In genomic region chr7:112354503-112354951, GRCm38 (mm10) we compare ENCODE assay signal across 8 mouse cellular contexts.
DNase-seq lines count a peak whose midpoint lies in the region; ATAC-seq and TF ChIP-seq lines count a peak whose summit lies in the region.

No protein-coding gene starts in this region.

- no peak overlapping the region for H3K9ac ChIP-seq in hindbrain, embryonic 13.5 days
- no peak overlapping the region for H3K9ac ChIP-seq in limb, embryonic 13.5 days
- no peak overlapping the region for H3K9ac ChIP-seq in neural tube, embryonic 15.5 days (replicated peaks)

- peak; percentile 56 to 59 for DNase-seq in left cerebral cortex, postnatal 14 days (ENCODE audit: low spot score in 2 of 2)
- no peak for DNase-seq in left cerebral cortex, postnatal 36 days (ENCODE audit: low spot score in 2 of 2)
- DNase-seq in embryo, embryonic 10.5 days (ENCODE audit: low spot score): peak; percentile 29
- DNase-seq in gastrocnemius, adult 2 months: no peak
- DNase-seq in frontal cortex, adult 2 months (ENCODE audit: extremely low spot score in 1 of 2, low spot score in 1 of 2): no peak

- H3K36me3 ChIP-seq in hindbrain, embryonic 13.5 days: no peaks in the 10 kb centered on the region
- no peaks in the 10 kb centered on the region for H3K36me3 ChIP-seq in limb, embryonic 13.5 days
- H3K36me3 ChIP-seq in neural tube, embryonic 15.5 days: no peaks in the 10 kb centered on the region

- H3K27me3 ChIP-seq in hindbrain, embryonic 13.5 days: no peaks in the 10 kb centered on the region
- H3K27me3 ChIP-seq in limb, embryonic 13.5 days: no peaks in the 10 kb centered on the region
- no peaks in the 10 kb centered on the region for H3K27me3 ChIP-seq in neural tube, embryonic 15.5 days (replicated peaks)

- no peak overlapping the region for H3K4me3 ChIP-seq in hindbrain, embryonic 13.5 days
- no peak overlapping the region for H3K4me3 ChIP-seq in limb, embryonic 13.5 days
- H3K4me3 ChIP-seq in neural tube, embryonic 15.5 days (replicated peaks): no peak overlapping the region
- H3K4me3 ChIP-seq in gastrocnemius, adult 2 months: no peak overlapping the region

- H3K4me1 ChIP-seq in hindbrain, embryonic 13.5 days (replicated peaks): peaks cover 41% of the 10 kb centered on the region
- peaks cover 49% of the 10 kb centered on the region for H3K4me1 ChIP-seq in limb, embryonic 13.5 days
- H3K4me1 ChIP-seq in neural tube, embryonic 15.5 days: peaks cover 16% of the 10 kb centered on the region

- ATAC-seq in hindbrain, embryonic 13.5 days (ENCODE audit: low FRiP score): peak; percentile 75
- ATAC-seq in limb, embryonic 13.5 days (ENCODE audit: low FRiP score, low read depth): peak; percentile 52; the same call in 1 of the 2 replicates
- peak; percentile 75 for ATAC-seq in neural tube, embryonic 15.5 days (ENCODE audit: low FRiP score)

- no peak for TF ChIP-seq CTCF in gastrocnemius, adult 2 months (IDR thresholded peaks at IDR 0.05)

- 0 out of 2 replicates have a peak overlapping the region, but pooled peaks have one; percentile 19 for H3K4me2 ChIP-seq in hindbrain, embryonic 13.5 days
- peak overlapping the region; percentile 33 for H3K4me2 ChIP-seq in limb, embryonic 13.5 days (replicated peaks)
- H3K4me2 ChIP-seq in neural tube, embryonic 15.5 days: no peak overlapping the region

- no peaks in the 10 kb centered on the region for H3K9me3 ChIP-seq in hindbrain, embryonic 13.5 days
- no peaks in the 10 kb centered on the region for H3K9me3 ChIP-seq in limb, embryonic 13.5 days
- H3K9me3 ChIP-seq in neural tube, embryonic 15.5 days (replicated peaks): no peaks in the 10 kb centered on the region

- H3K27ac ChIP-seq in hindbrain, embryonic 13.5 days: peak overlapping the region; percentile 64; the same call in 1 of the 2 replicates
- 0 out of 2 replicates have a peak overlapping the region, but pooled peaks have one; percentile 6 for H3K27ac ChIP-seq in limb, embryonic 13.5 days
- H3K27ac ChIP-seq in neural tube, embryonic 15.5 days (replicated peaks): 0 out of 2 replicates have a peak overlapping the region, but pooled peaks have one; percentile 2
- H3K27ac ChIP-seq in gastrocnemius, adult 2 months: no peak overlapping the region

- 12% methylated on average over 7 of the region's 7 CpGs for WGBS in hindbrain, embryonic 13.5 days
- WGBS in limb, embryonic 13.5 days: 16% methylated on average over 7 of the region's 7 CpGs
- WGBS in neural tube, embryonic 15.5 days: 25% methylated on average over 7 of the region's 7 CpGs

- intact Hi-C loops in left cerebral cortex, postnatal 14 days (cut with DNase I): no loop called here
- intact Hi-C loops in left cerebral cortex, postnatal 36 days (cut with DNase I): no loop called here
- intact Hi-C loops in gastrocnemius, adult 2 months (cut with DNase I): no loop called here

Comparison
In these comparisons a context has a peak if more than half of its experiments do, and no peak if none do; other contexts are left out.
1. DNase-seq: peak in left cerebral cortex, postnatal 14 days (2 of 2) and embryo, embryonic 10.5 days (single experiment); none in left cerebral cortex, postnatal 36 days (0 of 2), gastrocnemius, adult 2 months (single experiment) and frontal cortex, adult 2 months (0 of 2).
2. Peak in every context shown above with its lines, with median percentiles within 50 percentile points of each other: ATAC-seq.